Mouse (Mus musculus) right cerebral cortex, postnatal 14 days (tissue): ENCODE results near the gene Nptxr.

Experiments used
- DNase-seq: peaks from one replicate; pipeline ENCODE4 v3.0.0; 2022

Nptxr gene

DNA sequence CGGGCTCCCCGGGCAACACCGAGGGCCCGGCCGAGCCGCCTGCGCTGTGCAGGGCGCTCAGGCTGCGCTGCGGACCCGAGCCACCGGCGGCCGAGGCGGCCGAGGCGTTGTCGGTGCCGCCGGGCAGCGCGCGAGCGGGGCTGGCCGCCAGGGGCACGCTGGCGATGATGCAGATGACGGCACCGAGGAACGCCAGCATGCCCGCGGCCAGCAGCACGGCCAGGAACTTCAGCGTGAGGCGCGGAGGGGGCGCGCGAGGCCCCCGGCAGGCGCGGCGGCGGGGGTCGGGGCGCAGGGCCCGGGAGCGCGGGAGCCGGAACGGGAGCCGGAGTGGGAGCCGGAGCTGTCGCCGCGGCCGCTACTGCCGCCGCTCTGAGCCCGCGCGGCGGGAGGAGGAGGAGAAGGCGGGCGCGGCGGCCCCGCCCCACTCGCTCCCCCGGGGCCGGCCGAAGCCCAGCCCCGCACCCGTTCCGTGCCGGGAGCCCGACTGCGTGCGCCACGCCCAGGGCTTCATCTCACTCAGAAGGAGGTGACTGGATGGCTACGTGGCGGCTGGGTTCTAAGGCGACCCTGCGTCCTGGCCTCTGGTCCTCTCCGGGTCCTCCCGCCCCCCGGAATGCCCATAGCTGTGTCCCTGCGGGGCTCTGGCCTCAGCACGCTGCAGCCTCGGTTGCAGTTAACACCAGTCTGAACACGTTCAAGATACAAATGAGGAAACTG lies at the start of gene Nptxr:
Gene Nptxr, minus strand, starts transcription at position 415 of the 720 bp plus-strand sequence.
- peak; percentile 72 for DNase-seq

GRCm38 (mm10) chr15:79850143-79850542 lies 45.6 kb upstream of the Nptxr start:
- no peak for DNase-seq

- no peak for DNase-seq
These were observed 42.5 kb upstream of the Nptxr start for GRCm38 (mm10) chr15:79847100-79847499.

- no peak for DNase-seq
These were observed 41.4 kb upstream of the Nptxr start for GRCm38 (mm10) chr15:79845986-79846385.

- no peak for DNase-seq
These were observed 38.4 kb upstream of the Nptxr start for GRCm38 (mm10) chr15:79842985-79843384.

DNA sequence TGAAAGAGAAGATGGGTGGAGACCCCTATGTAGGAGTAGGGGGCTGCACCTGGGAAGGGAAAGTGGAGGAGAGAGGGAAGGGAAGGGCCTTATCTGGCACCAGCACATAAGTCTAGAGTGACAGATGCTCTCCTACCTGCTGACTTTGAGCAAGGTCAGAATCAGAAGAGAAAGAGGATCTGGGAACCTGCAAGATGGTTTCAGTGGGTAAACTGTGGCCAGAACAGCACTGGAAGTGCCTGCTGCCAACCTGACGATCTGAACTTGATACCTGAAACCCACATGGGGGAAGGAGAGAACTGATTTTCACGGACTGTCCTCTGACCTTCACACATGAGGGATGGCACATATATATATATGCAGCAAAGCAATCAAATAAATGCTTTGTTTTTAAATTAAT lies 35.7 kb upstream of the Nptxr start:
- DNase-seq: no peak

DNA sequence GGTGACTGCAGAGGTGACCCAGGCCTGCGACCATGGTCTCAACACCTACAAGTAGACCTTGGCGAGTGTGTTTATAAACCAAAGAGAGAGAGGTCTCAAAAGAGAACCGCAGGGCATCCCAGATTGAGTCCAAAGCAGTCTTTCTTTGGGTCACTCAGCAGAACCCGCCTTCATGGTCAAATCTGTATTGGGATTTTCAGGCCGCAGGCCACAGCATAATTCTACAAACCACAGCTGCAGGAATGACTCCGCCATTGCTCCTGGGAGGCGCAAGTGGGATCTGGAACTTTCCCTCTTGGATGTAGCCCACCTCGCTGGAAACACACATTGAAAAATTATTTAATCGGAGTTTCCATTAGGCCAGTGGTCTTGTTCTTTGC lies 30.3 kb upstream of the Nptxr start:
- no peak for DNase-seq

- peak; percentile 100 for DNase-seq
These were observed 29.7 kb upstream of the Nptxr start, which contains the start of the genes Npcd and Cbx6 for GRCm38 (mm10) chr15:79834130-79834880. Gene Npcd, minus strand, starts transcription at chr15:79834237. Gene Cbx6, minus strand, starts transcription at chr15:79834688.

- DNase-seq: peak; percentile 50
These were observed 28.9 kb upstream of the Nptxr start for GRCm38 (mm10) chr15:79833251-79834050.

GRCm38 (mm10) chr15:79832064-79832900 lies 27.7 kb upstream of the Nptxr start:
- DNase-seq: peak; percentile 82

GRCm38 (mm10) chr15:79830388-79830787 lies 25.8 kb upstream of the Nptxr start:
- DNase-seq: peak; percentile 75

GRCm38 (mm10) chr15:79829431-79829830 lies 24.9 kb upstream of the Nptxr start:
- no peak for DNase-seq

DNA sequence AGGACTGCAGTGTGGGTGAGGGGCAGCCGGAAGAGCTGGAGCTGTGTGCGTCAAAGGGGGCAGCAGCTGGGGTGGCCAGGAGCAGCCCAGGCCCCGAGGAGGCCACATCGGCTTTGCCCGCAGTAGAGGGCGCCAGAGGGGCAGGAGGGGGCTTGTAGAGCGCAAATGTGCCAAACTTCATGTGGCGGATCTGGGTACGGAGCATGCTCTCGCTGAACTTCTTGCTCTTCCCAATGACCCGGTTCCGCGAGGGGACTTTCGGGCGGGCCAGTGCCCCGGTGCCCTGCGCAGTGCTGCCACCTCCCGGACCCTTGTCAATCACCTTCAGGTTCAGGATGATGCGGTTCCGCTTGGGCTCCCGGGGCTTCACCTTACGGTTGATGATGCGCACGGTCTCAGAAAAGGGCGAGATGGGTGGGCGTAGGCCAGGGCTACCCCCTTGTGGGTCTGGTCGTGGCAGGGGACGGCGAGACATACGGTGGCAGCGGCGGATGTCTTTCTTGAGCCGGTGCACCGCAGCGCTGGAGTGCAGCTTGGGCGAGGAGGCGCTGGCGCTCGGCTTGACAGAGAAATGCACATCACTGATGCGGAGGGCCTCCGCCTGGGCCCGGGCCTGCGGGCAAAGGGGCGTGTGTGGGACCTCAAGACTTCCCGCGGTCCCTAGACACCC lies 23.9 kb upstream of the Nptxr start:
- DNase-seq: peak; percentile 51

- peak; percentile 30 for DNase-seq
These were observed 23.2 kb upstream of the Nptxr start for GRCm38 (mm10) chr15:79827778-79828210.

- peak; percentile 17 for DNase-seq
These were observed 22.7 kb upstream of the Nptxr start for GRCm38 (mm10) chr15:79827061-79827777.

GRCm38 (mm10) chr15:79826221-79826935 lies 21.8 kb upstream of the Nptxr start:
- DNase-seq: peak; percentile 9

DNA sequence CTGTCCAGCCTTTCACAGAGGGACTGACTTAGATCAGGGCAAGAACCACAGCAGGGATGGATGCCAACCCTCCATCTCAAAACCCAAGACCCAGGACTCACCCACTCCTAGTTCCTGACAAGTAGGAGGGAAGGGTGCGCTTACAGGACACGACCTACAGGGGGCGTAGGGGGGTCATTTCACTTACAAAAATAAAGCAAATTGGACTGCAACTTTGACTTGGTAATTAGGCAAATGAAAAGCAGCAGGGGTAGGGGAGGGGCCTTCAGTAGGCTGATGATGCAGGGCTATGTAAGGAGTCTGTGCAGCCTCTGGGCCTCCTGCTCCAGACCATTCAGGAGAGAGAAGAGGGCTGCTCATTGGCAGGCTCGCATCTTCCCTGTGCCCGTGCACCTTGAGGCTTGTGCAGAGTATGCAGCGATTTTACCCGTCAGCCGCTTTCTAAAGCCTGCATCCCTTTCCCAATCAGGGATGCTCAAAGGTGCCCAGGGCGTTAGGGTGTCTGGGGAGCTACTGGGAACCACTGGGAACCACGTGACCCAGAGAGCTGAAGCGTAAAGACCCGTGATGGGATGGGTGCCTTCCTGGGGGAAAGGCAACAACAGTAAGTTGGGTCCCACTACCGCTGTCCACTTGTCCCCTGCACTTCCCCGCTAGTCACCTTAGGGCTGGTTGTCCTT lies 20.7 kb upstream of the Nptxr start:
- no peak for DNase-seq

GRCm38 (mm10) chr15:79823588-79824280 lies 19.2 kb upstream of the Nptxr start:
- DNase-seq: peak; percentile 37
